Mouse (Mus musculus): ENCODE data around the gene D130043K22Rik. TPM values are rescaled to one million over a fixed set of nuclear protein-coding genes. Genes with fewer than 3 reads are reported as not detected.
A peak's percentile ranks its signal among the peaks of the same experiment; 100 is the strongest.

Gene D130043K22Rik
- polyA plus RNA-seq, 1 experiment: 1.6 TPM

DNA sequence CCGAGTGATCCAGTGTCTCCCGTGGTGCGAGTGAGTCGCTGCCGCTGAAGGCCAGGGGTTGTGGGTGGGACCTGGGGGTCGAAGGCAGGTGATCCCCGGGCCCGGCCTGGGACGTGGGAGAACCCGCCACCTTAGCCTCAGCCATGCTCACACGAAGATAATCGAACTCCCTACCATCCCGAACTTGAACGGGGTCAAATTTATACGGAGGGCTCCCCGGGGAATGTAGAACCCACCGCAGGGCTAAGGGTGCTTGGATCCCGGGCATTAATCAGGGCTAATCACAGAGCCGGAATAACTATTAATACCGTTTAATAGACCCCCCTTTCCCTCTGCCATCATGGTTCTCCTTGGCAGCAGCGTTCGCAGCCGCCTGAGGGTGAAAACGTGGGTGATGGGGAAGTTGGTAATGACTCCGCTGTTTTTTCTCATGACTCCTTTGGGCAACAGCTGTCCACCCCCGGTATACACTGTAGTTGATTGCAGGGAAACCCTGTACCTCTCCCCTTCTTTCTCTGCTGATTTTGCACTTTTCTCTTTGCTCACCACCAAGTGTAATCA is 42.7 kb upstream of the D130043K22Rik start:
- H3K36me3 ChIP-seq (ENCODE audit: control insufficient read depth, insufficient read depth, low read length): no peaks in the 10 kb centered on the region
- TF ChIP-seq CTCF (IDR thresholded peaks at IDR 0.05; ENCODE audit: control insufficient read depth, insufficient read depth, insufficient replicate concordance, low read depth, low read length): no peak
- no peak for TF ChIP-seq POLR2A (IDR thresholded peaks at IDR 0.05; ENCODE audit: control insufficient read depth, low read depth, low read length)
- H3K4me1 ChIP-seq (ENCODE audit: control insufficient read depth, insufficient read depth, low read length): peaks cover 5% of the 10 kb centered on the region
- no peaks in the 10 kb centered on the region for H3K27me3 ChIP-seq (ENCODE audit: control insufficient read depth, insufficient read depth, low read length)
- H3K27ac ChIP-seq (ENCODE audit: control insufficient read depth, insufficient read depth, low read depth, low read length): peak overlapping the region; percentile 12
- peak overlapping the region; percentile 98 for H3K4me3 ChIP-seq (ENCODE audit: control insufficient read depth, low read depth, low read length)

DNA sequence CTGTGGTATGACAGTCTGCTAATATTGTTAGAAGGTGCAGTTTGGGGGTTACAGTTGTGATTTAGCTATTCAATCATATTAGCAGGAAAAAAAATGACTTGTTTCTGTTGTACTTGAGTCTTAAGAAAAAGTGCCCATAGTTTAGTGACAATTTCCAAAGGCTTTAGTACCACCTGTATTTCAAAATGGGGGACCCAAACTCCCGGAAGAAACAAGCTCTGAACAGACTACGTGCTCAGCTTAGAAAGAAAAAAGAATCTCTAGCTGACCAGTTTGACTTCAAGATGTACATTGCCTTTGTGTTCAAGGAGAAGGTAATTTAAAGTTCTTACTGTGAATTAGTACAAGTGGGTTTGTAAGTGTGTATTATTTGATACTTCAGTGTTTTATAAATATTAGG is 41.7 kb upstream of the D130043K22Rik start:
- H3K36me3 ChIP-seq (ENCODE audit: control insufficient read depth, insufficient read depth, low read length): no peaks in the 10 kb centered on the region
- no peaks in the 10 kb centered on the region for H3K27me3 ChIP-seq (ENCODE audit: control insufficient read depth, insufficient read depth, low read length)
- H3K4me3 ChIP-seq (ENCODE audit: control insufficient read depth, low read depth, low read length): peak overlapping the region; percentile 98; the same call in 1 of the 2 replicates
- peaks cover 5% of the 10 kb centered on the region for H3K4me1 ChIP-seq (ENCODE audit: control insufficient read depth, insufficient read depth, low read length)
- TF ChIP-seq CTCF (IDR thresholded peaks at IDR 0.05; ENCODE audit: control insufficient read depth, insufficient read depth, insufficient replicate concordance, low read depth, low read length) (no peak), POLR2A (IDR thresholded peaks at IDR 0.05; ENCODE audit: control insufficient read depth, low read depth, low read length) (no peak)
- H3K27ac ChIP-seq (ENCODE audit: control insufficient read depth, insufficient read depth, low read depth, low read length): no peak overlapping the region

DNA sequence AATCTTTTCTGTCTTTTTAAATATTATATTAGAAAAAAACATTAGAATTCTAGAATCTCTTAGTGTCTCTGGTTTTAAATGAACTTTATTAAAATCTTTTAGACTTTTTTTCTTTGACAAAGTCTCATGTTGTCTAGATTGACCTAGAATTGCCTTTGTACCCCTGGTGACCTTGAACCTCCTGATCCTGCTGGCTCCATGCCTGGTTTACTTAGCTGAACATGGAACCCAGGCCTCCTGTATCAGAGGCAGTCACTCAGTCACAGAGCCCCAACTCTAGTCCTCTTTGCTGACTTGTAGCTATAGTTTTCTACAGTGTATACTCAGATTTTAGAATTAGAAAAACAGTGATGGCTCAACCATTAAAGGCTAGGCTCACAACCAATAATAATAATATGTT is 38.9 kb upstream of the D130043K22Rik start:
- Histone ChIP-seq H3K27me3 (ENCODE audit: control insufficient read depth, insufficient read depth, low read length) (no peaks in the 10 kb centered on the region), H3K36me3 (ENCODE audit: control insufficient read depth, insufficient read depth, low read length) (no peaks in the 10 kb centered on the region; the same call in 1 of the 2 replicates), H3K27ac (ENCODE audit: control insufficient read depth, insufficient read depth, low read depth, low read length) (no peak overlapping the region), H3K4me1 (ENCODE audit: control insufficient read depth, insufficient read depth, low read length) (peaks cover 3% of the 10 kb centered on the region; the same call in 1 of the 2 replicates), H3K4me3 (ENCODE audit: control insufficient read depth, low read depth, low read length) (no peak overlapping the region)
- TF ChIP-seq POLR2A (IDR thresholded peaks at IDR 0.05; ENCODE audit: control insufficient read depth, low read depth, low read length) (no peak), CTCF (IDR thresholded peaks at IDR 0.05; ENCODE audit: control insufficient read depth, insufficient read depth, insufficient replicate concordance, low read depth, low read length) (no peak)

DNA sequence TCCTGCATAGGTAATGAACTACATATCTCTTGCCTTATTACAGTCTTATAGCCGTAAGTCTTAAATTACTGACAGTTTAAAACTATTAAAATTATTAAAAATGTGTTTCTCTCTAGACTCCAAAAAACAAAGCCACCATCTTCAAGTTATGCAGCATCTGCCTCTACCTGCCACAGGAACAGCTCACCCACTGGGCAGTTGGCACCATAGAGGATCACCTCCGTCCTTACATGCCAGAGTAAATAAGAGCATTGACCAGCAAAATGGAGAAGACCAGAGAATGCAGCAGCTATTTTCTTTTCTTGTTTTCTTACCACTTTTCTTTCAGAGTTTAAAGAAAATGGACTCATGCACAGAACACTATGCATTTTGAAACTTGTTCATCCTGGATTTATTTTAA is 32.4 kb upstream of the D130043K22Rik start:
- H3K4me3 ChIP-seq (ENCODE audit: control insufficient read depth, low read depth, low read length): no peak overlapping the region
- H3K36me3 ChIP-seq (ENCODE audit: control insufficient read depth, insufficient read depth, low read length): peaks cover 1% of the 10 kb centered on the region
- H3K27ac ChIP-seq (ENCODE audit: control insufficient read depth, insufficient read depth, low read depth, low read length): no peak overlapping the region
- no peaks in the 10 kb centered on the region for H3K4me1 ChIP-seq (ENCODE audit: control insufficient read depth, insufficient read depth, low read length)
- no peaks in the 10 kb centered on the region for H3K27me3 ChIP-seq (ENCODE audit: control insufficient read depth, insufficient read depth, low read length)
- TF ChIP-seq POLR2A (IDR thresholded peaks at IDR 0.05; ENCODE audit: control insufficient read depth, low read depth, low read length) (no peak), CTCF (IDR thresholded peaks at IDR 0.05; ENCODE audit: control insufficient read depth, insufficient read depth, insufficient replicate concordance, low read depth, low read length) (no peak)

DNA sequence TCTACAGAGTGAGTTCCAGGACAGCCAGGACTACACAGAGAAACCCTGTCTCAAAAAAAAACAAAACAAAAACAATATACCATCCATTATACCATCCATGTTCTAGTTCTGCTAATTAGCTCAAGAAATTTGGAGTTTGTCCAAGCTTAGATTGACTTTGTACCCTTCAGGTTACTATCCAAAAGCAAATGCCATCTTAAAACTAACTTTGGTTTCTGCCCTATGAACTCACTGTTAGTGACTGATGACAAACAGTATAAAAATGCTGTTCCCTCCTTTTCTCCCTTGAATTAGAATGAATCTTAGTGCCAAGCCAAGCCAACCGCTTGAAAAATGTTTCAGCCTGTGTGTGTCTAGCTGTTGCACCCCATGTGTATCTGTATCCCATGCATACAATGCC is 30.3 kb upstream of the D130043K22Rik start:
- no peaks in the 10 kb centered on the region for H3K27me3 ChIP-seq (ENCODE audit: control insufficient read depth, insufficient read depth, low read length)
- H3K36me3 ChIP-seq (ENCODE audit: control insufficient read depth, insufficient read depth, low read length): peaks cover 1% of the 10 kb centered on the region
- TF ChIP-seq CTCF (IDR thresholded peaks at IDR 0.05; ENCODE audit: control insufficient read depth, insufficient read depth, insufficient replicate concordance, low read depth, low read length): no peak
- TF ChIP-seq POLR2A (IDR thresholded peaks at IDR 0.05; ENCODE audit: control insufficient read depth, low read depth, low read length): no peak
- H3K4me1 ChIP-seq (ENCODE audit: control insufficient read depth, insufficient read depth, low read length): no peaks in the 10 kb centered on the region
- no peak overlapping the region for H3K4me3 ChIP-seq (ENCODE audit: control insufficient read depth, low read depth, low read length)
- no peak overlapping the region for H3K27ac ChIP-seq (ENCODE audit: control insufficient read depth, insufficient read depth, low read depth, low read length)

DNA sequence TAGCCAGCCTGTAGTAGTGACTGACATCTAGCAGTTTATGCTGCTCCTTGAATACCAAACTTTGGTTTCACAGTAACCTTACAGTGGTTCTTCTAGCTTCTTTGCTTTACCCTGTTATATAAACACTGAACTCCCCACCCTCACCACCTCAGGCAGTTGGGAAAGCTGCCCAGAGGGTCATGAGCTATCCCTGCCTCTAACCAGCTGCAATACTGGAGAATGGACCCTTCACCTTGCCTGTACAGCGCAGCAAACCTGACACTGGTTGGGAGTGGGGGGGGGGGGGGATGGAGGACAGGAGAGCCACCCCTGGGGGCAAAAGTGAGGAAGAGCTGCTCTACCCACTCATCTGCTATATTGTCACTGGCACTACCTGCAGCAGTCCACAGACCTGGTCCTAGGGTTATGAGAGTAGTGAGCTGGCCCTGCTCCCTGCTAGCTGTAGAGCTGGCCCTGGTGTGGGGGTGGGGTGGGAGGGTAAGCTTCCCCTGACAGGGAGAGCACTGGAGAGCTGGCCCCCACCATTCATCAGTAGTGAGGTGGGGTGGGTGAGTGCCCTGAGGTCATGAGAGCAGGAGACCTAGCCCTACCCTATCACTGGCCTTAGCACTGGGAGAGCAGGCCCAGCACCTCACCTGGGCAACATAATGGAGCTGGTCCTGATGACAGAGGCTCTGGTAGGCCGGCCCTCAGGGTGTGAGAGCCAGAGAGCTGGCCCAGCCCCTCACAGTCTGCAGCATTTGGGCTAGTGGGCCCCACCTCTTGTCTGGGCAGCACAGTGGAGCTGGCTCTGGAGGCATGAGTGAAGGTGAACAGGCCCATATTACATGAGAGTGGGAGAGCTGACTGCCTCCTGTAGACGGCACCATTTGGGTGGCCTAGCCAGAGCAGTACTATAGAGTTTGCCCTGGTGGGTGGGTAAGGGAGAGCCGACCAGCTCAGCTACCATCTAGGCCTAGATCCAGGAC is 28.5 kb upstream of the D130043K22Rik start:
- Histone ChIP-seq H3K27me3 (ENCODE audit: control insufficient read depth, insufficient read depth, low read length) (no peaks in the 10 kb centered on the region), H3K36me3 (ENCODE audit: control insufficient read depth, insufficient read depth, low read length) (peaks cover 1% of the 10 kb centered on the region; the same call in 1 of the 2 replicates), H3K27ac (ENCODE audit: control insufficient read depth, insufficient read depth, low read depth, low read length) (no peak overlapping the region), H3K4me1 (ENCODE audit: control insufficient read depth, insufficient read depth, low read length) (no peaks in the 10 kb centered on the region), H3K4me3 (ENCODE audit: control insufficient read depth, low read depth, low read length) (no peak overlapping the region)
- TF ChIP-seq POLR2A (IDR thresholded peaks at IDR 0.05; ENCODE audit: control insufficient read depth, low read depth, low read length): no peak
- no peak for TF ChIP-seq CTCF (IDR thresholded peaks at IDR 0.05; ENCODE audit: control insufficient read depth, insufficient read depth, insufficient replicate concordance, low read depth, low read length)

DNA sequence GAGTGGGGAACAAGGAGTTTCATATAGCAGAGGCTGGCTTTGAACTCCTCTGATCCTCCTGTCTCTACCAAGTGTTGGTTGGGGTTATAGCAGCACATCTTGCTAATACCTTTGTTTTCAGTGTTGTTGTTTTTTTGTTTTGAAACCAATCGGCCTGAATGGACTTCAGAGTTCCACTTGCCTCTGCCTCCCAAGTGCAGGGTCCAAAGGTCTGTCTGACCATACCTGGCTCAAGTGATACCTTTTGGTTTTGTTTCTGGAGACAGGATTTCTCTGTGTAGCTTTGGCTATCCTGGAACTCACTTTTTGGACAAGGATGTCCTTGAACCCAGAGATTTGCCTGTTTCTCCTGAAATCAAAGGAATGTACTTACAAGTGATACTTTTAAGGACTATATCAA is 25.0 kb upstream of the D130043K22Rik start:
- TF ChIP-seq CTCF (IDR thresholded peaks at IDR 0.05; ENCODE audit: control insufficient read depth, insufficient read depth, insufficient replicate concordance, low read depth, low read length) (no peak), POLR2A (IDR thresholded peaks at IDR 0.05; ENCODE audit: control insufficient read depth, low read depth, low read length) (no peak)
- H3K4me3 ChIP-seq (ENCODE audit: control insufficient read depth, low read depth, low read length): no peak overlapping the region
- no peaks in the 10 kb centered on the region for H3K36me3 ChIP-seq (ENCODE audit: control insufficient read depth, insufficient read depth, low read length)
- no peak overlapping the region for H3K27ac ChIP-seq (ENCODE audit: control insufficient read depth, insufficient read depth, low read depth, low read length)
- no peaks in the 10 kb centered on the region for H3K27me3 ChIP-seq (ENCODE audit: control insufficient read depth, insufficient read depth, low read length)
- H3K4me1 ChIP-seq (ENCODE audit: control insufficient read depth, insufficient read depth, low read length): no peaks in the 10 kb centered on the region

Data from testis, adult 2 months (tissue).